Mouse (Mus musculus): ENCODE measurements around the gene Hoxd1. TPM values are rescaled to one million over a fixed set of nuclear protein-coding genes. Genes with fewer than 3 reads are reported as not detected.
A peak's percentile ranks its signal among the peaks of the same experiment; 100 is the strongest.

Gene Hoxd1
- polyA plus RNA-seq, 2 experiments, result 0.48 to 0.59 TPM

GRCm38 (mm10) chr2:74747006-74747405 lies 15.8 kb upstream of the Hoxd1 start:
- H3K4me2 ChIP-seq (replicated peaks; ENCODE audit: low read depth, low read length, severe bottlenecking), result 0 out of 2 replicates have a peak overlapping the region, but pooled peaks have one; percentile 21
- H3K9ac ChIP-seq (ENCODE audit: low read depth, low read length, severe bottlenecking), result no peak overlapping the region
- H3K27me3 ChIP-seq (ENCODE audit: control insufficient read depth, insufficient read depth, low read length), result peaks cover 98% of the 10 kb centered on the region
- peak overlapping the region; percentile 22 for H3K4me3 ChIP-seq (replicated peaks; ENCODE audit: low read length)
- H3K27ac ChIP-seq (replicated peaks; ENCODE audit: low read depth, low read length), result no peak overlapping the region
- no peak for ATAC-seq (ENCODE audit: low FRiP score, low read depth)
- no peaks in the 10 kb centered on the region for H3K9me3 ChIP-seq (ENCODE audit: control insufficient read depth, low read length)
- no peaks in the 10 kb centered on the region for H3K36me3 ChIP-seq (ENCODE audit: control insufficient read depth, insufficient read depth, low read length)
- DNase-seq (ENCODE audit: low spot score), result no peak
- TF ChIP-seq POLR2A (IDR thresholded peaks at IDR 0.05; ENCODE audit: borderline replicate concordance, extremely low read depth, insufficient read depth, insufficient read length), result no peak
- WGBS, result 9% methylated on average over 23 of the region's 24 CpGs
- peaks cover 11% of the 10 kb centered on the region for H3K4me1 ChIP-seq (ENCODE audit: control insufficient read depth, insufficient read depth, low read length)

- 19% methylated on average over 11 of the region's 11 CpGs for WGBS
- H3K9ac ChIP-seq (ENCODE audit: low read depth, low read length, severe bottlenecking), result no peak overlapping the region
- H3K36me3 ChIP-seq (ENCODE audit: control insufficient read depth, insufficient read depth, low read length), result no peaks in the 10 kb centered on the region
- DNase-seq (ENCODE audit: low spot score), result no peak
- H3K4me3 ChIP-seq (replicated peaks; ENCODE audit: low read length), result no peak overlapping the region
- H3K27ac ChIP-seq (replicated peaks; ENCODE audit: low read depth, low read length), result no peak overlapping the region
- H3K27me3 ChIP-seq (ENCODE audit: control insufficient read depth, insufficient read depth, low read length), result peaks cover 98% of the 10 kb centered on the region
- no peak overlapping the region for H3K4me2 ChIP-seq (replicated peaks; ENCODE audit: low read depth, low read length, severe bottlenecking)
- ATAC-seq (ENCODE audit: low FRiP score, low read depth), result no peak
- peaks cover 15% of the 10 kb centered on the region for H3K4me1 ChIP-seq (ENCODE audit: control insufficient read depth, insufficient read depth, low read length)
- H3K9me3 ChIP-seq (ENCODE audit: control insufficient read depth, low read length), result no peaks in the 10 kb centered on the region
- no peak for TF ChIP-seq POLR2A (IDR thresholded peaks at IDR 0.05; ENCODE audit: borderline replicate concordance, extremely low read depth, insufficient read depth, insufficient read length)
Measured at GRCm38 (mm10) chr2:74747661-74748141, 15.1 kb upstream of the Hoxd1 start.

- no peak for TF ChIP-seq POLR2A (IDR thresholded peaks at IDR 0.05; ENCODE audit: borderline replicate concordance, extremely low read depth, insufficient read depth, insufficient read length)
- no peak overlapping the region for H3K9ac ChIP-seq (ENCODE audit: low read depth, low read length, severe bottlenecking)
- 21% methylated on average over 9 of the region's 9 CpGs for WGBS
- H3K36me3 ChIP-seq (ENCODE audit: control insufficient read depth, insufficient read depth, low read length), result no peaks in the 10 kb centered on the region
- no peak overlapping the region for H3K4me3 ChIP-seq (replicated peaks; ENCODE audit: low read length)
- no peak overlapping the region for H3K27ac ChIP-seq (replicated peaks; ENCODE audit: low read depth, low read length)
- H3K9me3 ChIP-seq (ENCODE audit: control insufficient read depth, low read length), result no peaks in the 10 kb centered on the region
- H3K4me1 ChIP-seq (ENCODE audit: control insufficient read depth, insufficient read depth, low read length), result peaks cover 19% of the 10 kb centered on the region
- H3K4me2 ChIP-seq (replicated peaks; ENCODE audit: low read depth, low read length, severe bottlenecking), result no peak overlapping the region
- DNase-seq (ENCODE audit: low spot score), result no peak
- H3K27me3 ChIP-seq (ENCODE audit: control insufficient read depth, insufficient read depth, low read length), result peaks cover 99% of the 10 kb centered on the region
- ATAC-seq (ENCODE audit: low FRiP score, low read depth), result no peak
Measured at GRCm38 (mm10) chr2:74748436-74748995, 14.3 kb upstream of the Hoxd1 start.

GRCm38 (mm10) chr2:74749337-74750121 lies 13.3 kb upstream of the Hoxd1 start:
- no peak for TF ChIP-seq POLR2A (IDR thresholded peaks at IDR 0.05; ENCODE audit: borderline replicate concordance, extremely low read depth, insufficient read depth, insufficient read length)
- DNase-seq (ENCODE audit: low spot score) (no peak), ATAC-seq (ENCODE audit: low FRiP score, low read depth) (peak; percentile 16; the same call in 1 of the 2 replicates)
- no peaks in the 10 kb centered on the region for H3K36me3 ChIP-seq (ENCODE audit: control insufficient read depth, insufficient read depth, low read length)
- no peaks in the 10 kb centered on the region for H3K9me3 ChIP-seq (ENCODE audit: control insufficient read depth, low read length)
- WGBS, result under 1% methylated on average over 44 of the region's 47 CpGs
- peaks cover 19% of the 10 kb centered on the region for H3K4me1 ChIP-seq (ENCODE audit: control insufficient read depth, insufficient read depth, low read length)
- peaks cover 98% of the 10 kb centered on the region for H3K27me3 ChIP-seq (ENCODE audit: control insufficient read depth, insufficient read depth, low read length)
- H3K9ac ChIP-seq (ENCODE audit: low read depth, low read length, severe bottlenecking), result no peak overlapping the region
- H3K4me3 ChIP-seq (replicated peaks; ENCODE audit: low read length), result peak overlapping the region; percentile 31
- H3K4me2 ChIP-seq (replicated peaks; ENCODE audit: low read depth, low read length, severe bottlenecking), result peak overlapping the region; percentile 52
- no peak overlapping the region for H3K27ac ChIP-seq (replicated peaks; ENCODE audit: low read depth, low read length)

- Histone ChIP-seq H3K27ac (replicated peaks; ENCODE audit: low read depth, low read length) (no peak overlapping the region), H3K36me3 (ENCODE audit: control insufficient read depth, insufficient read depth, low read length) (no peaks in the 10 kb centered on the region), H3K4me3 (replicated peaks; ENCODE audit: low read length) (no peak overlapping the region), H3K4me2 (replicated peaks; ENCODE audit: low read depth, low read length, severe bottlenecking) (no peak overlapping the region), H3K9me3 (ENCODE audit: control insufficient read depth, low read length) (no peaks in the 10 kb centered on the region), H3K9ac (ENCODE audit: low read depth, low read length, severe bottlenecking) (no peak overlapping the region), H3K27me3 (ENCODE audit: control insufficient read depth, insufficient read depth, low read length) (peaks cover 92% of the 10 kb centered on the region), H3K4me1 (ENCODE audit: control insufficient read depth, insufficient read depth, low read length) (peaks cover 19% of the 10 kb centered on the region)
- no peak for TF ChIP-seq POLR2A (IDR thresholded peaks at IDR 0.05; ENCODE audit: borderline replicate concordance, extremely low read depth, insufficient read depth, insufficient read length)
- ATAC-seq (ENCODE audit: low FRiP score, low read depth) (no peak), DNase-seq (ENCODE audit: low spot score) (no peak)
- WGBS, result 40% methylated on average over 5 of the region's 5 CpGs
Measured at GRCm38 (mm10) chr2:74750731-74751250, 12.0 kb upstream of the Hoxd1 start.

Measured in limb, embryonic 14.5 days (tissue).